Mouse (Mus musculus) kidney, postnatal 0 days (tissue): ENCODE measurements around the gene Pomc. TPM values are rescaled to one million over a fixed set of nuclear protein-coding genes. Genes with fewer than 3 reads are reported as not detected.
A peak's percentile ranks its signal among the peaks of the same experiment; 100 is the strongest.

Experiments used
- ATAC-seq: fragments of 200-750 bp; cut with Nextera tagmentation; replicated peaks from 2 replicates; pipeline ENCODE4 v1.8.0; 2017; ENCODE audit warnings: low read depth, moderate number of reproducible peaks, moderate TSS enrichment, moderate library complexity; ENCODE audit not compliant: low FRiP score
- DNase-seq: peaks from one replicate; pipeline ENCODE4 v3.0.0-alpha.2; 2016; ENCODE audit warnings: low spot score
- H3K27ac ChIP-seq: fragments of 300-500 bp; sonication (generic); 2 replicates; pipeline ENCODE4 v1.5.1; 2014; ENCODE audit warnings: mild to moderate bottlenecking
- H3K27me3 ChIP-seq: fragments of 300-500 bp; sonication (generic); 2 replicates; pipeline ENCODE4 v1.6.1; 2014; ENCODE audit warnings: low read length, mixed read lengths; ENCODE audit not compliant: insufficient read depth
- H3K36me3 ChIP-seq: fragments of 300-500 bp; sonication (generic); 2 replicates; pipeline ENCODE4 v1.6.1; 2014; ENCODE audit warnings: low read length, mixed read lengths; ENCODE audit not compliant: insufficient read depth
- H3K4me1 ChIP-seq: fragments of 300-500 bp; sonication (generic); replicated peaks from 2 replicates; pipeline ENCODE4 v1.6.1; 2014; ENCODE audit warnings: antibody characterized with exemption, low read length, mixed read lengths; ENCODE audit not compliant: insufficient read depth
- H3K4me2 ChIP-seq: fragments of 300-500 bp; sonication (generic); 2 replicates; pipeline ENCODE4 v1.6.1; 2014; ENCODE audit warnings: mild to moderate bottlenecking, low read length, moderate library complexity, mixed read lengths
- H3K4me3 ChIP-seq: fragments of 300-500 bp; sonication (generic); replicated peaks from 2 replicates; pipeline ENCODE4 v1.5.1; 2014; ENCODE audit warnings: low read depth, low read length
- H3K9ac ChIP-seq: fragments of 300-500 bp; sonication (generic); 2 replicates; pipeline ENCODE4 v1.6.1; 2014; ENCODE audit warnings: low read depth, low read length
- H3K9me3 ChIP-seq: fragments of 300-500 bp; sonication (generic); replicated peaks from 2 replicates; pipeline ENCODE4 v1.6.1; 2016; ENCODE audit warnings: low read length, inconsistent platforms, mixed read lengths
- CTCF ChIP-seq: IDR thresholded peaks from 2 replicates; pipeline ENCODE4 v1.5.1; 2016; ENCODE audit warnings: antibody characterized with exemption, low read depth, mild to moderate bottlenecking, moderate library complexity
- WGBS: fragments of 180-500 bp; shearing (Covaris S2); extraction: QIAGEN DNeasy Blood & Tissue Kit; methylation state at CpG from one replicate; pipeline ENCODE4 v1.1.7; 2014; 5-methylcytosine and 5-hydroxymethylcytosine counted together
- polyA plus RNA-seq: library from polyadenylated mRNA; unstranded; fragments of >200 nt; fragmentation: Nextera tagmentation; extraction: Ambion mirVana; gene quantifications from 2 replicates; pipeline ENCODE4 v1.2.1, GENCODE M21; 2015

Gene Pomc
- polyA plus RNA-seq, 1 experiment from 2014 or later, result 2.7 TPM

DNA sequence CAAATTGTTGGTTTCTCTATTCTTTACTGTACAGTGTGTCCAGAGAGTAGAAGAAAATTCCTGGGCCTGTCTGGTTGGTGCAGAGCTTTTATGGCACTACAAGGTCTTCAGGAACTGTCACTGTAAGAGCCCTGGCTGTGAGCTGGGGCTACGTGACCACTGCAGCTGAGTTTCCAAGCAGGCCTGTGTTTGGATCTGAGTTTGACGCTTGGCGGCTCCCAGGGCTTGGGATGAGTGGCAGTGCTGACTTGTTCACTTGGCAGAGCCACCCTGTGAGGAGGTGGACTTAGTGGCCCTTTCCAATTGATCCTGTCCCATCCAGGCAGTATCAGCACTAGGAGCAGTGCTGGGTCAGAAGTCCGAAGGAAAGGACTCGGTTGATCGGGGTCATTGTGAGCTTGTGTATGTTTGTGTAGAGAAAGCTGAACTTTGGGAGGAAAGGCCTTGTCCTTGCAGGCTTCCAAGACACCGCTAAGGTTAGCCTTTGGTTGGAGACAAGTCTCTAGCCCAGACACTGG, 42.9 kb upstream of the Pomc start:
- TF ChIP-seq CTCF, result no peak
- H3K36me3 ChIP-seq, result peaks cover 25% of the 10 kb centered on the region; the same call in 1 of the 2 replicates
- H3K4me2 ChIP-seq, result no peak overlapping the region
- no peaks in the 10 kb centered on the region for H3K4me1 ChIP-seq
- H3K27ac ChIP-seq, result no peak overlapping the region
- ATAC-seq (no peak), DNase-seq (no peak)
- H3K27me3 ChIP-seq, result no peaks in the 10 kb centered on the region
- H3K9me3 ChIP-seq, result no peaks in the 10 kb centered on the region
- WGBS, result 90% methylated on average over 7 of the region's 7 CpGs
- H3K4me3 ChIP-seq, result no peak overlapping the region
- H3K9ac ChIP-seq, result no peak overlapping the region

DNA sequence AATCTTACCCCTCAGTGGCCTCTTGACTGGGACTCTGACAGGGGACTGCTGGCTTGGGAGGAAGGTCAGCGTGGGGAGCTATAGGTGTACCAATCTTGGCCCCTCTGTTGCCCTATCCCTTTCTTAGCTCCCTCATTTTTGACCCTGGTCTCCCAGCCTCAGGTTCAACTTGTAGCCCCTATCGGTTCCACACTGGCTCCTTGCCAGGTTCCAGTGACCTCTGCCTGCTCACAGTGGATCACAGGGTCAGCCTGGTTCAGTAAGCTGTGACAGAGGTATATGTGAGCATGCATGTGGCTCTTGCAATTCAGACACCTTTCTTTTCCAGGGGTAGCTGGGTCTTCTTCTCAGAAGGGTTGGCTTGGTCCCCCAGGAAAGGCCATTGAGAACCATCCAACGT, 38.9 kb upstream of the Pomc start:
- Histone ChIP-seq H3K9me3 (no peaks in the 10 kb centered on the region), H3K27ac (no peak overlapping the region), H3K27me3 (no peaks in the 10 kb centered on the region), H3K4me2 (no peak overlapping the region), H3K4me3 (no peak overlapping the region), H3K9ac (no peak overlapping the region), H3K4me1 (no peaks in the 10 kb centered on the region), H3K36me3 (no peaks in the 10 kb centered on the region; the same call in 1 of the 2 replicates)
- no peak; the same call in 1 of the 2 replicates for ATAC-seq
- no peak for TF ChIP-seq CTCF
- no peak for DNase-seq
- WGBS, result 63% methylated on average over 3 of the region's 3 CpGs

DNA sequence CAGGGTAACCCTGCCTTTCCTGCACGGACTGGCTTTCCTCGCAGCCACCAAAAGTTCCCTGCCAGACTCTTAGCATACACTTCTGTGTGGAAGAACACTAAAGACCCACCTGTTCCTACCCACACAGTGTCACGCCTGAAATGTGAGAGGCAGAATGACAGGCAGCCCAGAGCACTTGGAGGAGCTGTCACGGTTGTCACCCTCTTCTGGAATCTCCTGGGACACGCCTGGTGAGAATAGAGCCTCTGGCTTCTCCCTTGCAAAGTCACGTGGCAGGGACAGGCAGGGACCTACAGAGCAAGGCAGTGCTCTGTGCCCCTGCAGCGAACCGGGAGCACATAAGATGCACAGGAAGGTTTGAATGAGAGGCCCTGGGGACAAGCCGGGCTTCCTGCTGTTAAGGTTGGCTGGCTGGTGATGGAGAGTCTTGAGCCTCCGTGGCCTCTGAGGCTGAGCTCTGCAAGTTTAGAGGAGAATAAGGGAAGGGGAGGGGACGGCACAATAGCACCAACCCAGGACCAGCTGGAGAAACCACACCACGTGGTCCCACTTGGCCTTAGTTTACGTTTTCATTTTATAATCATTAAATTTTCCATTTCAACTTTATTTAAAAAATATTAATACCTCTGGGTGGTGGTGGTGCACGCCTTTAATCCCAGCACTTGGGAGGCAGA, 36.9 kb upstream of the Pomc start:
- Histone ChIP-seq H3K9ac (no peak overlapping the region), H3K4me1 (no peaks in the 10 kb centered on the region), H3K4me2 (no peak overlapping the region), H3K9me3 (no peaks in the 10 kb centered on the region), H3K27me3 (no peaks in the 10 kb centered on the region), H3K27ac (no peak overlapping the region), H3K4me3 (no peak overlapping the region), H3K36me3 (no peaks in the 10 kb centered on the region; the same call in 1 of the 2 replicates)
- 18% methylated on average over 14 of the region's 14 CpGs for WGBS
- DNase-seq (peak; percentile 27), ATAC-seq (peak; percentile 61)
- no peak for TF ChIP-seq CTCF

DNA sequence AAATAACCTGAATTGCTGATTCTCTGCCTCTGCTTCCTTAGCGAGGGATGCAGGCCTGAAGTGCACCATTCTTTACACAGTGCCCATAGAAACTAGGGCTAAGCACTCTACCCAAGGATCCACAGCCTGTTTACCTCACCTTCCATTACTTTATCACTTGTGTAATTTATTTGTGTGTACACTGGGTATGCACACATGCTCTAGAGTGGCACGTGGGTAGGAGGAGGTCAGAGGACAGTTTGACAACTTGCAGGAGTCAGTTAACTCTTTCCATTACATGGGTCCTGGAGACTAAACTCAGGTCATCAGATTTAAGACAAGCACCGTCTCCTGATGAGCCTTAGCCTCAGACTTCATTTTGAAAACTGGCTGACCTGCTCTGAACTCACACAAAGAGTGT, 36.2 kb upstream of the Pomc start:
- Histone ChIP-seq H3K9me3 (no peaks in the 10 kb centered on the region), H3K9ac (no peak overlapping the region), H3K27ac (no peak overlapping the region), H3K4me2 (no peak overlapping the region), H3K27me3 (no peaks in the 10 kb centered on the region), H3K4me3 (no peak overlapping the region), H3K36me3 (no peaks in the 10 kb centered on the region; the same call in 1 of the 2 replicates), H3K4me1 (no peaks in the 10 kb centered on the region)
- WGBS, result 62% methylated on average over 3 of the region's 3 CpGs
- ATAC-seq (no peak), DNase-seq (no peak)
- no peak for TF ChIP-seq CTCF

DNA sequence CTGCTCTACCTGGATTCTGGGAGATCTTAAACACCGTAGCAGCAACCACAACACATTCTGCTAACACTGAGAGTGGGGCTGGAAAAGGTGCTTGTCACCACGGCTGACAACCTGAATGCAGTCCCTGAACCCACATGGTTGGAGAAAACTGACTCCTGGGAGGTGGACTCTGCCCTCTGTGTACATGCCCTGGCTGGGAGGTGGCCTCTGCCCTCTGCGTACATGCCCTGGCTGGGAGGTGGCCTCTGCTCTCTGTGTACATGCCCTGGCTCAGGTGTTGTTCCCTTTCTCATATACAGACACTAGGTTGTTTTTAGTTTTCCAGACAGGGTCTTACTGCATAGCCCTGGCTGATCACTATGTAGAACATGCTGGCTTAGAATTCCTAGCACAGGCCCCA, 35.3 kb upstream of the Pomc start:
- no peak overlapping the region for H3K4me3 ChIP-seq
- H3K9ac ChIP-seq, result no peak overlapping the region
- H3K4me1 ChIP-seq, result no peaks in the 10 kb centered on the region
- ATAC-seq (no peak), DNase-seq (no peak)
- H3K27ac ChIP-seq, result no peak overlapping the region
- no peaks in the 10 kb centered on the region for H3K27me3 ChIP-seq
- 79% methylated on average over 3 of the region's 3 CpGs for WGBS
- H3K4me2 ChIP-seq, result no peak overlapping the region
- H3K9me3 ChIP-seq, result no peaks in the 10 kb centered on the region
- no peaks in the 10 kb centered on the region for H3K36me3 ChIP-seq
- no peak for TF ChIP-seq CTCF

DNA sequence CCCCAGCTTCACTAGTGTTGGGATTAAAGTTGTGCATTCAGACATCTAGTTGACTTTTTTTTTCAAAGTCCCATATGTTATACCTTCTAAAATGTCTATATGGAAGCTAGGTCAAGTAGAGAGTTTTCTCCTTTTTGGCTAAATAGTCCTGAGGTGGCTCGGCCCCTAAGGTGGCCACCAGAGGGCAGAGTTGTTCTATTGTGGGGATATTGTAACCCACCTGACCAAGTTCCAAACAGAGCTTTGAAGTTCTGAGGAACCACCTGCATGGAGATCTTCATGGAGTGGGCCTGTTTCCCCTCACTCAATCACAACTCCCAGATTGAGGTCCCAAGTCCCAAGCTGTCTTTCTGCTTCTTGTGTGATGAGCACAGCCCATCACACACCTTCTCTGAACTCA, 28.6 kb upstream of the Pomc start:
- peak; percentile 87 for TF ChIP-seq CTCF
- no peaks in the 10 kb centered on the region for H3K36me3 ChIP-seq
- WGBS, result 0% methylated on average over 1 of the region's 1 CpGs
- H3K4me3 ChIP-seq, result no peak overlapping the region
- DNase-seq (peak; percentile 67), ATAC-seq (no peak)
- H3K4me1 ChIP-seq, result no peaks in the 10 kb centered on the region
- no peak overlapping the region for H3K4me2 ChIP-seq
- no peak overlapping the region for H3K9ac ChIP-seq
- H3K27me3 ChIP-seq, result no peaks in the 10 kb centered on the region
- no peak overlapping the region for H3K27ac ChIP-seq
- H3K9me3 ChIP-seq, result no peaks in the 10 kb centered on the region
